Mouse (Mus musculus) testis, adult 2 months (tissue): ENCODE data around the gene Mrgprx1. TPM values are rescaled to one million over a fixed set of nuclear protein-coding genes. Genes with fewer than 3 reads are reported as not detected.

Experiments used
- H3K27ac ChIP-seq: fragments of 200-500 bp; 2 replicates; pipeline ENCODE4 v1.5.1; 2012; ENCODE audit warnings: low read depth, low read length; ENCODE audit not compliant: control insufficient read depth, insufficient read depth
- H3K27me3 ChIP-seq: fragments of 200-500 bp; 2 replicates; pipeline ENCODE4 v1.6.1; 2012; ENCODE audit warnings: mild to moderate bottlenecking, low read length, moderate library complexity; ENCODE audit not compliant: control insufficient read depth, insufficient read depth
- H3K36me3 ChIP-seq: fragments of 200-500 bp; 2 replicates; pipeline ENCODE4 v1.6.1; 2012; ENCODE audit warnings: mild to moderate bottlenecking, low read length; ENCODE audit not compliant: control insufficient read depth, insufficient read depth
- H3K4me1 ChIP-seq: fragments of 200-500 bp; 2 replicates; pipeline ENCODE4 v1.6.1; 2012; ENCODE audit warnings: low read length; ENCODE audit not compliant: control insufficient read depth, insufficient read depth
- H3K4me3 ChIP-seq: fragments of 200-500 bp; 2 replicates; pipeline ENCODE4 v1.5.1; 2012; ENCODE audit warnings: low read depth, mild to moderate bottlenecking, low read length, moderate library complexity, mixed read lengths; ENCODE audit not compliant: control insufficient read depth
- CTCF ChIP-seq: fragments of 200-500 bp; IDR thresholded peaks from 2 replicates; pipeline ENCODE4 v1.5.1; 2012; ENCODE audit warnings: low read depth, mild to moderate bottlenecking, inconsistent platforms, low read length, moderate library complexity; ENCODE audit not compliant: control insufficient read depth, insufficient read depth, insufficient replicate concordance
- POLR2A ChIP-seq: fragments of 200-500 bp; IDR thresholded peaks from 2 replicates; pipeline ENCODE4 v1.6.1; 2012; ENCODE audit warnings: low read depth, mild to moderate bottlenecking, inconsistent platforms, low read length, moderate library complexity; ENCODE audit not compliant: control insufficient read depth
- polyA plus RNA-seq: library from polyadenylated mRNA; depleted of rRNA; stranded (reverse); fragments of >200 nt; gene quantifications from 2 replicates; pipeline ENCODE4 v1.2.3, GENCODE M21; 2012; rRNA removed

Mrgprx1 gene
- polyA plus RNA-seq, 1 experiment = not detected

- H3K27ac ChIP-seq = no peak within 1 kb of the TSS
- no peaks in the 10 kb centered on the region for H3K27me3 ChIP-seq
- TF ChIP-seq CTCF (no peak), POLR2A (no peak)
- H3K36me3 ChIP-seq = no peaks in the 10 kb centered on the region
- H3K4me3 ChIP-seq = no peak within 1 kb of the TSS
- H3K4me1 ChIP-seq = no peaks in the 10 kb centered on the region
These were observed 45.4 kb downstream of the Mrgprx1 start, which contains the start of gene Mrgpra4 for GRCm38 (mm10) chr7:47981995-47982394. TSS of gene Mrgpra4 (minus strand) at chr7:47982095.

Other genes with a start within 250 kb of the Mrgprx1 start
- not detected in 2 replicates for gene Mrgpra4, start 45.5 kb downstream of the Mrgprx1 start, polyA plus RNA-seq
- gene Mrgprb5, start 141.4 kb upstream of the Mrgprx1 start, polyA plus RNA-seq = not detected in 2 replicates
- gene Mrgprb4, start 171.7 kb upstream of the Mrgprx1 start, polyA plus RNA-seq = not detected in 2 replicates